Mouse (Mus musculus) brain, embryonic 14.5 days (tissue): ENCODE data around the gene Ntrk3.

Experiments used
- CTCF ChIP-seq: fragments of 200-500 bp; IDR thresholded peaks from 2 replicates; pipeline ENCODE4 v1.5.1; 2012; ENCODE audit warnings: inconsistent platforms, mild to moderate bottlenecking, moderate library complexity, borderline replicate concordance; ENCODE audit not compliant: insufficient read depth, insufficient read length; ENCODE audit errors: extremely low read depth
- POLR2A ChIP-seq: fragments of 200-500 bp; IDR thresholded peaks from 2 replicates; pipeline ENCODE4 v1.6.1; 2012; ENCODE audit warnings: mild to moderate bottlenecking, inconsistent platforms, borderline replicate concordance; ENCODE audit not compliant: poor library complexity, insufficient read depth, insufficient read length, severe bottlenecking; ENCODE audit errors: extremely low read depth

DNA sequence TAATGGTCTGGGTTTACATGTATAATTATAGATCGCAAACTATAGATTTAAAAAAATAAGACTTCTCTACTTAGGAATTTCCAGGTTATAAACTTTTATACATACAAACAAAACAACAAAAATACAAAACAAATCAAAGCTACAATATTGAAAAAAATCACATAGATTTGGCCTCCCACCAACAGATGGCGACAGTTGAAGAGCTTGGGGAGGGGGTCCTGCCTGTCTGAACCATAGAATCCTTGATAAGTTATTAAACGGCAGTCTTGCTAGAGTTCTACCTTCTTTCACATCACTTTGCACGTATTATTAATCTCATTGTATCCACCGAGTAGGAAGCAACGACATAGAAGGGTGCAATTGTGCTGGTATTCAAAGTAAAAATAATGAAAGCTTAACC, 68.9 kb downstream of the Ntrk3 start:
- TF ChIP-seq CTCF (no peak), POLR2A (no peak)
